Mouse (Mus musculus): Measurements from ENCODE around the gene AU022252. TPM values are rescaled to one million over a fixed set of nuclear protein-coding genes. Genes with fewer than 3 reads are reported as not detected.

Gene AU022252
- total RNA-seq, 2 experiments from 2014 or later, result 31.6 to 34.9 TPM

GRCm38 (mm10) chr4:119194909-119195581 is 37.5 kb downstream of the AU022252 start, which contains the start of gene Svbp:
Gene Svbp (plus strand): TSS chr4:119195306.
- peak; percentile 82 to 87 for DNase-seq (ENCODE audit: low spot score in 2 of 2)
- intact Hi-C loops (cut with DNase I), result no loop called here

GRCm38 (mm10) chr4:119192757-119193156 is 39.8 kb downstream of the AU022252 start:
- intact Hi-C loops (cut with DNase I), result no loop called here
- no peak for DNase-seq (ENCODE audit: low spot score in 2 of 2)

- intact Hi-C loops (cut with DNase I), result no loop called here
- DNase-seq (ENCODE audit: low spot score in 2 of 2), result no peak
Measured at GRCm38 (mm10) chr4:119191273-119191672, 41.2 kb downstream of the AU022252 start.

GRCm38 (mm10) chr4:119190618-119191017 is 41.9 kb downstream of the AU022252 start:
- intact Hi-C loops (cut with DNase I), result no loop called here
- no peak for DNase-seq (ENCODE audit: low spot score in 2 of 2)

GRCm38 (mm10) chr4:119189864-119190263 is 42.6 kb downstream of the AU022252 start, which contains the start of gene Ermap:
Gene Ermap (minus strand): TSS chr4:119190011.
- intact Hi-C loops (cut with DNase I), result no loop called here
- no peak for DNase-seq (ENCODE audit: low spot score in 2 of 2)

- intact Hi-C loops (cut with DNase I), result no loop called here
- no peak for DNase-seq (ENCODE audit: low spot score in 2 of 2)
Measured at GRCm38 (mm10) chr4:119189392-119189791, 43.1 kb downstream of the AU022252 start.

- no peak for DNase-seq (ENCODE audit: low spot score in 2 of 2)
- intact Hi-C loops (cut with DNase I), result no loop called here
Measured at GRCm38 (mm10) chr4:119188060-119188785, 44.3 kb downstream of the AU022252 start.

- intact Hi-C loops (cut with DNase I), result no loop called here
- DNase-seq (ENCODE audit: low spot score in 2 of 2), result no peak
Measured at GRCm38 (mm10) chr4:119185771-119186170, 46.7 kb downstream of the AU022252 start.

GRCm38 (mm10) chr4:119183525-119183924 is 49.0 kb downstream of the AU022252 start:
- intact Hi-C loops (cut with DNase I), result no loop called here
- no peak for DNase-seq (ENCODE audit: low spot score in 2 of 2)

GRCm38 (mm10) chr4:119181456-119181855 is 51.1 kb downstream of the AU022252 start:
- intact Hi-C loops (cut with DNase I), result no loop called here
- DNase-seq (ENCODE audit: low spot score in 2 of 2), result peak in 1 of 2 experiments; percentile 35

- intact Hi-C loops (cut with DNase I), result no loop called here
- DNase-seq (ENCODE audit: low spot score in 2 of 2), result no peak
Measured at GRCm38 (mm10) chr4:119180133-119180707, 52.3 kb downstream of the AU022252 start.

GRCm38 (mm10) chr4:119178331-119178730 is 54.2 kb downstream of the AU022252 start:
- intact Hi-C loops (cut with DNase I), result no loop called here
- no peak for DNase-seq (ENCODE audit: low spot score in 2 of 2)

- intact Hi-C loops (cut with DNase I), result no loop called here
Measured at GRCm38 (mm10) chr4:119177702-119178101, 54.8 kb downstream of the AU022252 start.

GRCm38 (mm10) chr4:119173851-119174453 is 58.6 kb downstream of the AU022252 start, which contains the start of gene Zfp691:
Gene Zfp691 (minus strand): TSS chr4:119174195.
- DNase-seq (ENCODE audit: low spot score in 2 of 2), result peak; percentile 96 to 99
- intact Hi-C loops (cut with DNase I), result no loop called here

More at GRCm38 (mm10) chr4:119177702-119178101, 54.8 kb downstream of the AU022252 start:
- DNase-seq (ENCODE audit: low spot score in 2 of 2), result peak; percentile 34 to 41

- DNase-seq (ENCODE audit: low spot score in 2 of 2), result no peak
- intact Hi-C loops (cut with DNase I), result no loop called here
Measured at GRCm38 (mm10) chr4:119172919-119173650, 59.4 kb downstream of the AU022252 start.

GRCm38 (mm10) chr4:119167663-119168062 is 64.8 kb downstream of the AU022252 start:
- DNase-seq (ENCODE audit: low spot score in 2 of 2), result peak; percentile 92 to 93
- intact Hi-C loops (cut with DNase I), result loop anchor here (1.0 to 5.0 kb wide), 2 partner anchors 35 to 162 kb away; no protein-coding TSS in a partner anchor

GRCm38 (mm10) chr4:119167068-119167467 is 65.4 kb downstream of the AU022252 start:
- no peak for DNase-seq (ENCODE audit: low spot score in 2 of 2)
- intact Hi-C loops (cut with DNase I), result loop anchor here (1.0 to 5.0 kb wide), 2 partner anchors 35 to 162 kb away; no protein-coding TSS in a partner anchor

- intact Hi-C loops (cut with DNase I), result loop anchor here (5.0 kb wide), 1 partner anchor 36 kb away; no protein-coding TSS in a partner anchor
- DNase-seq (ENCODE audit: low spot score in 2 of 2), result no peak
Measured at GRCm38 (mm10) chr4:119165916-119166315, 66.6 kb downstream of the AU022252 start.

- intact Hi-C loops (cut with DNase I), result no loop called here
- no peak for DNase-seq (ENCODE audit: low spot score in 2 of 2)
Measured at GRCm38 (mm10) chr4:119162990-119163389, 69.5 kb downstream of the AU022252 start.
